Mouse (Mus musculus): ENCODE data around the gene Blvrb. TPM values are rescaled to one million over a fixed set of nuclear protein-coding genes. Genes with fewer than 3 reads are reported as not detected.

The Blvrb gene
- polyA plus RNA-seq, 1 experiment from 2014 or later, result 40.9 TPM

DNA sequence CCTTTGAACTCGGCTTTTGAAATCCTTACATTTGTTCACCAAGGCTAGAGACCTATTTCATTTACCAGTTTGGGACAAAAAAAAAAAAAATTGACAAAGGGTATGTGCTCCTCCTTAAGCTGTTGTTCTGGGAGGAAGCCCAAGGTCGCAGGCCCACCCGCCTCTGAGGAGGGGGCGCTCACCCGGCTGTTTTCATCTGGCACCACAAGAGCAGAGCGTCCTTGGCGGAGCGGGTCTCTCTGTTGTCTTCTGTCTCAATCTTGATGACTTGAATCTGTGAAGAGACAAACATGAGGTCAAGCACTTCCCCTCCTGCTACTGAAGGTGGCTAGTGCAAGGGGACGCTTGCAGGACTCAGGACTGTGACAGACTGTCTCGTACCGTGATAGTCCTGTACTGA lies 19.8 kb upstream of the Blvrb start:
- Histone ChIP-seq H3K4me3 (no peak overlapping the region), H3K36me3 (no peaks in the 10 kb centered on the region), H3K27ac (replicated peaks) (no peak overlapping the region), H3K9me3 (replicated peaks) (peaks cover 14% of the 10 kb centered on the region), H3K27me3 (ENCODE audit: low read depth, poor library complexity, severe bottlenecking) (peaks cover 2% of the 10 kb centered on the region; the same call in 1 of the 2 replicates), H3K4me1 (no peaks in the 10 kb centered on the region)
- no peak for DNase-seq (ENCODE audit: low spot score)
- 84% methylated on average over 11 of the region's 11 CpGs for WGBS

DNA sequence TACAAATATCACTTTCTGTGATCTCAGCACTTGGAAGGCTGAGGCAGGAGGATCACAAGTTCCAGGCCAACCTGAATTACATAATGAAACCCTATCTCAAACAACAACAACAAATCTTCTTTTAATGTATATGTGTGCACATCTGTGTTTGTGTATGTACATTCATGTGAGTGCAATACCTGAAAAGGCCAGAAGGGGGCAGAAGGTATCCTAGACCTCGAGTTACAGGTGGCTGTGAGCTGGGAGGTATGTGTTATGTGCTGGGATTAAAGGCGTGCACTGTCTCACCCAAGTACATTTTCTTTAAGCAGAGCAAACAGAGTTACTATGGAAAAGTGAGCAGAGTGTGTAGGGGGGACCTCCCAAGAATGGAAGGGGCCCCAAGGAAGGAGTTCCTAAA lies 18.6 kb upstream of the Blvrb start:
- Histone ChIP-seq H3K9me3 (replicated peaks) (peaks cover 11% of the 10 kb centered on the region), H3K27me3 (ENCODE audit: low read depth, poor library complexity, severe bottlenecking) (peaks cover 14% of the 10 kb centered on the region), H3K27ac (replicated peaks) (no peak overlapping the region), H3K36me3 (no peaks in the 10 kb centered on the region), H3K4me3 (no peak overlapping the region), H3K4me1 (no peaks in the 10 kb centered on the region)
- no peak for DNase-seq (ENCODE audit: low spot score)
- WGBS, result 61% methylated on average over 2 of the region's 2 CpGs

DNA sequence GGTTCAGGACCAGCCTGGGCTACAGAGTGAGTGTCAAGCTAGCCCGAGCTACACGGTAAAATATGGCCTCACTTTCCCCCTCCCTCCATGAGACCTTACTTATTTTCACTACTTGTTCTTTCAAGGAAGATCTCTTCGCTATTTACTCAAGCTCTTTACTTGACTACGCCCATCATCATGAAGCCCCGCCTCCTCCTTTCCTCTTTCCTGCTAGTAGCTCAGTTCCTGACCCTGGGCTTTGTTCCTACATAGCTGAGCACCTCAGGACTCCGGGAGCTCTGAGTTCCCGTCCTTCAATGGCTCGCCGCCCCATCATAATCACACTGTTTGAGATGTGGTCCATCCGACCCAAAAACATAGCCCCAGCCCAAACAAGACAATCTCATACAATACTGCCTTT lies 14.4 kb upstream of the Blvrb start:
- WGBS, result 29% methylated on average over 10 of the region's 10 CpGs

DNA sequence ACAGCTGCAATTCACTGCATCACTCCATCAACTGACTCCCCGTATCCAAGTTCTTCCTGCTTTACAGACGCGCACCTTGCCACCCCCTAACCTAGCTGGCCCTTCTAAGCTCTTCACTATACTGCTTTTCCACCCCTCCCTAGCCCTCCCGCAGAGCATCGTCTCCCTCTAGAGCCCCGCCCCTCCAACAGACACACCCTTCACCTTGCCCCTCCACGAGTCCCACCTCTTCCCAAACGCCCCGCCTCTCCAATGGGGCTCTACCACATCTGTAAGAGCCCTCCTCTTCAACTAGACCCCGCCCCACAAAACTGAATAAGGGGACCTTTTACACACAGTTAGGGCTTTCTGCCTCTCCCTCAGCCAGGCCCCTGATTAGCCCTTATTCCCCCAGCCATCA lies 14.0 kb upstream of the Blvrb start:
- peaks cover 26% of the 10 kb centered on the region for H3K27me3 ChIP-seq (ENCODE audit: low read depth, poor library complexity, severe bottlenecking)
- H3K4me1 ChIP-seq, result no peaks in the 10 kb centered on the region
- 17% methylated on average over 10 of the region's 10 CpGs for WGBS
- H3K27ac ChIP-seq (replicated peaks), result no peak overlapping the region
- H3K4me3 ChIP-seq, result no peak overlapping the region
- H3K36me3 ChIP-seq, result no peaks in the 10 kb centered on the region
- DNase-seq (ENCODE audit: low spot score), result no peak
- H3K9me3 ChIP-seq (replicated peaks), result peaks cover 9% of the 10 kb centered on the region

More for the DNA sequence above, 14.4 kb upstream of the Blvrb start:
- H3K27me3 ChIP-seq (ENCODE audit: low read depth, poor library complexity, severe bottlenecking), result peaks cover 26% of the 10 kb centered on the region
- H3K9me3 ChIP-seq (replicated peaks), result peaks cover 11% of the 10 kb centered on the region
- H3K27ac ChIP-seq (replicated peaks), result no peak overlapping the region
- no peaks in the 10 kb centered on the region for H3K36me3 ChIP-seq
- DNase-seq (ENCODE audit: low spot score), result no peak
- H3K4me3 ChIP-seq, result no peak overlapping the region
- H3K4me1 ChIP-seq, result no peaks in the 10 kb centered on the region

DNA sequence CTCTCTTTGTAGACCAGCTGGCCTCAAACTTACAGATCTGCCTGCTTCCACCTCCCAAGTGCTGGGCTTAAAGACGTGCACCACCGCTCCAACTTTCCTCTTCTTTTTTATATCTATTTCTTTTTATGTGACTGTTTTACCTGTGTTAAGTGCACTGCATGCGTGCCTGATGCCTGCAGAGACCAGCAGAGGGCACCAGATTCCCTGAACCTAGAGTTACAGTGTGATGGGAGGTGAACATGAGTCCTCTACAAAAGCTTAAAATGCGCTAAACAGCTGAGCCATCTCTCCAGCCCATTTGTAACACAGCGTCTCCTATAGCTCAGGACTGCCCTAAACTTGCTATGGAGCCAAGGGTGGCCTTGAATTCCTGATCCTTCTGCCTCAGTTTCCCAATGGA lies 10.2 kb upstream of the Blvrb start:
- WGBS, result 59% methylated on average over 5 of the region's 5 CpGs
- no peak for DNase-seq (ENCODE audit: low spot score)

DNA sequence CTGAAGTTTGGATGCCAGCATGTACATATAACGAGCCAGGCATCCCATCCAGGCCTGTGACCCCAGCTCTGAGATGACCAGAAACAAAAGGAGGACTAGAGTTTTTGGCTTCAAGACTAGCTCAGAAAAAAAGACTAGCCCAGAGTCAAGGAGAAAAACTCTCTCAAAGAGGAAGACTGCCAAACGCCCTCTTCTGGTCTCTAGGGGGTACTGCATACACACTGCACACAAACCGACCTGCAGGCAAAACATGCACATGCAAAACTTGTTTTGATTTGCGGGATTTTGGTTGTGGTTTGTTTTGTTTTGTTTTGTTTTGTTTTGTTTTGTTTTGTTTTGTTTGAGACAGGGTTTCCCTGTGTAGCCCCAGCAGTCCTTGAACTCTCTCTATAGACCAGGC lies 7.8 kb upstream of the Blvrb start:
- Histone ChIP-seq H3K36me3 (no peaks in the 10 kb centered on the region), H3K4me3 (no peak overlapping the region), H3K27ac (replicated peaks) (no peak overlapping the region), H3K27me3 (ENCODE audit: low read depth, poor library complexity, severe bottlenecking) (peaks cover 12% of the 10 kb centered on the region), H3K4me1 (no peaks in the 10 kb centered on the region), H3K9me3 (replicated peaks) (no peaks in the 10 kb centered on the region)
- no peak for DNase-seq (ENCODE audit: low spot score)
- 85% methylated on average over 4 of the region's 4 CpGs for WGBS

More for the DNA sequence above, 10.2 kb upstream of the Blvrb start:
- H3K36me3 ChIP-seq, result no peaks in the 10 kb centered on the region
- H3K9me3 ChIP-seq (replicated peaks), result no peaks in the 10 kb centered on the region
- no peak overlapping the region for H3K27ac ChIP-seq (replicated peaks)
- peaks cover 26% of the 10 kb centered on the region for H3K27me3 ChIP-seq (ENCODE audit: low read depth, poor library complexity, severe bottlenecking)
- H3K4me1 ChIP-seq, result no peaks in the 10 kb centered on the region
- H3K4me3 ChIP-seq, result no peak overlapping the region

DNA sequence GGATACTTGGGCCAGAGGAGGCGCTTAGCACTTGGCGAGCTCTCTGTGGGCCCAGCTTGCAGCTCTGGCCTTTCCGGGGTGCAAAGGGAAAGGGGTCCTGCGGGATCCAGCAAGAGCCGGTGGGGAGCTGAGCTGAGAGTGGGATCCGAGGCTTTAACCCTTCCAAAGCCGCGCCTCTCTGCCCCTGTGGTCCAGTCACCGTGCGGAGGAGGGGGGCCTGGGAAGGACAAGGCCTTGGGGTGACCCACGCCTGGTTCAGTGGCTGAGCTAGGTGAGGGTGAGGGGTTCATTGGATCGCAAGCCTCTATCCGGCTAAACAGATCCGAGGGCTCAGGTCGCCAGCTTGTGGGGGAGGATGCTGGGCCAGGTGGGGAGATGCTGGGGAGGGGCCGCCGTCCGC lies 1.7 kb upstream of the Blvrb start:
- Histone ChIP-seq H3K36me3 (no peaks in the 10 kb centered on the region), H3K9me3 (replicated peaks) (no peaks in the 10 kb centered on the region), H3K27ac (replicated peaks) (peak overlapping the region; percentile 52), H3K4me3 (peak overlapping the region; percentile 62), H3K4me1 (peaks cover 23% of the 10 kb centered on the region), H3K27me3 (ENCODE audit: low read depth, poor library complexity, severe bottlenecking) (peaks cover 45% of the 10 kb centered on the region)
- DNase-seq (ENCODE audit: low spot score), result peak; percentile 19
- 3% methylated on average over 17 of the region's 18 CpGs for WGBS

DNA sequence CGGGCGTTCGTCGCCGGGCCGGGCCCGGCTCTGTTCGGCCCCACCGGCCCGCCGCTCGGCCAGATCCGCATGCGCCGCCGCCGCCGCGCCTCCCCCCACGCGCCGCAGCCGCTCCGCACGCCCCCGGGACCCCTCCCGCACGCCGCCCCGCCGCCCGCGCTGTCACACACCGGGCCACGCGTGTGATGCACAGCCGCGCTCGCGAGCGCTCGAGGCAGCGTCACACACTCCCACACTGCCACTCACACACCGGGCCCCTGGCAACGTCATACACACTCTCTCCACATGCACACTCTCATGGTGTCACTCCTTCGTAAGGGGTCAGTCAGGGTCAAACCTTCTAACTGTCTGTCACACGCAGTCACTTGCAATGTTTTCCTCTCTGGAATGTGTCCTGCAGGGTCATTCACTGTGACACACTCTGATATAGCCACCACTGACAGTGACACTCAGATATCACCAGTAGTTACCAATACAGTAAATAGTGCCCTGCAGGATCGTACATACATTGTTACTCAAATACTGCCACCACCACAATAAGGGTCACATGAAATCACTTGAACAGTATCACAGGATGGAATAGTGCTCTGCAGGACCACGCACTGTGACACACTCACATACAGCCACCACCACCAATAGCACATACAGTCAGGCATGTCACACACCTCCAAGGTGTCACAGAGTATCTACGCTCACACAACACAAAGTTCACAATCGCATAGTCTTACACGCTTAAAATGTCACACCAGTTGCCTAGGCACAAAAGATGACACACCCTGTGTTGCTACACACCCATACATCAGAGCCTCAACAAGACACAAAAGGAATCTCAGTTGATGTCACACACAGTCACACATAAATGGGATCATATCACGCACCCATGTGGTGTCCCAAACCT lies 1.0 kb upstream of the Blvrb start:
- Histone ChIP-seq H3K9me3 (replicated peaks) (no peaks in the 10 kb centered on the region), H3K4me3 (peak overlapping the region; percentile 64), H3K36me3 (no peaks in the 10 kb centered on the region), H3K27ac (replicated peaks) (peak overlapping the region; percentile 52), H3K27me3 (ENCODE audit: low read depth, poor library complexity, severe bottlenecking) (peaks cover 45% of the 10 kb centered on the region), H3K4me1 (peaks cover 23% of the 10 kb centered on the region)
- peak; percentile 33 for DNase-seq (ENCODE audit: low spot score)
- WGBS, result 8% methylated on average over 51 of the region's 53 CpGs

DNA sequence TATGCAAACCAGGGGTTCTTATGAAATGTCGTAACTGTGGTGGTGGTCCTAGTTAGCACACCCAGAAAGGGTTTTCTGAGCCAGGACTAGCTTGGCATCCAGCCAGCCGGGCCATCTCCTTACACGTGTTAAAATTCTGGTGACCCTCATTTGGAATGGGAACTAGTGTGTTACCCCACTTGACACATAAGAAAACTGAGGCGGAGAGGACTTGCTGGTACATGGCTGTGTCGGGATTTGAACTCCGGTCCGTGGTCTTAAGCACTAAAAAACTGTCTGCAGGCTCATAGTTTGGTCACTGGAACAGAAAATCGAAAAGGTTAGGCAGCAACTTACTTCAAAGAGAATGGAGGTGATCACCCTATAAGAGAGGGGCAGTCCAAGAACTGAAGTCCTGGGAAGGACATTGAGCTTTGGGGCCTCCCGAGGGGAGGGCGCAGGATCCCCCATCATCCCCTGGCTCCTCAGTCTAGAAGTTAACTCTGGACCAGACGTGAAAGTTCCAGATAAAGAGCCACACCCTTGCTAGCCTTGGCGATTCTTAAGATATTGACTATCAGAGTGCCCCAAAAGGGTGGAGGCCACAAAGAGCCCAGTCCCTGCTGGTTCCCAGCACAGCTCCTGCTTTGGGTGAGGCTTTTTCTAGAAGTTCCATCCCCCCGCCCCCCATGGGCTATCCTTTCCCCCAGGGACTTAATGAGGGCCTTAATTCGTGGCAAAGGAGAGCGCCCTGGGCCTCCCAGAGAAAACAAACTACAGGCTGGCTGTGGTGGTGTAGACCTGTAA lies 836 bp downstream of the Blvrb start:
- Histone ChIP-seq H3K27ac (replicated peaks) (peak overlapping the region; percentile 73), H3K27me3 (ENCODE audit: low read depth, poor library complexity, severe bottlenecking) (peaks cover 45% of the 10 kb centered on the region), H3K4me1 (peaks cover 27% of the 10 kb centered on the region), H3K36me3 (no peaks in the 10 kb centered on the region), H3K4me3 (peak overlapping the region; percentile 64), H3K9me3 (replicated peaks) (no peaks in the 10 kb centered on the region)
- WGBS, result 57% methylated on average over 15 of the region's 15 CpGs
- DNase-seq (ENCODE audit: low spot score), result no peak

DNA sequence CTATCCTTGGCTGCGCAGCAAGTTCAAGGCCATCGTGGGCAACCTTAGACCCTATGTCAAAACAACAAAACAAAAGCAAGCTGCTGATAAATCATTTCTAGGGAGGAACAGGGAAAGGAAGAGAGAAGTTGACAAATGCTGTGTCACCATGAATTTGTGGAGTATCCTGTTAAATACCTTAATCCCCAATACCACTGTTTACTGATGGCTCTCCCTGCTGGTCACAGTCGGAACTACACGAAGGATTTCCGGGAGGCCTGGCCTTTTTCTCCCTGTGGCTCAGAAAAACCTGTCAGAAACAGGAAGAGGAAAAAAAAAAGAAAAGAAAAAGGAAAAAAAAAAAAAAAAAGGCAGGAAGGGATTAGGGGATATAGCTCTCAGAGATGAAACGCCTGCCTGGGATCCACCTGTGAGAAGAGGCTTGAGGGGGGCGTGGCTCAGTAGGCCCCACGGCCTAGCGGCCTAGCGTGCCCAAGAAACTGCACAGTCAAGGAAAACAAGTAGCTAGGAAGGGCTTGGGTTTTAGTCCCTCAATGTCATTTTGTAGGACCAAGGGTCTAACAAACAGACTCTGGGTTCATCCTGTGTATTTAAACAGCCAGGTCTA lies 1.6 kb downstream of the Blvrb start:
- no peaks in the 10 kb centered on the region for H3K9me3 ChIP-seq (replicated peaks)
- peaks cover 27% of the 10 kb centered on the region for H3K4me1 ChIP-seq
- H3K4me3 ChIP-seq, result peak overlapping the region; percentile 64; the same call in 1 of the 2 replicates
- WGBS, result 63% methylated on average over 10 of the region's 10 CpGs
- no peak overlapping the region for H3K27ac ChIP-seq (replicated peaks)
- DNase-seq (ENCODE audit: low spot score), result peak; percentile 47
- peaks cover 43% of the 10 kb centered on the region for H3K27me3 ChIP-seq (ENCODE audit: low read depth, poor library complexity, severe bottlenecking)
- no peaks in the 10 kb centered on the region for H3K36me3 ChIP-seq

DNA sequence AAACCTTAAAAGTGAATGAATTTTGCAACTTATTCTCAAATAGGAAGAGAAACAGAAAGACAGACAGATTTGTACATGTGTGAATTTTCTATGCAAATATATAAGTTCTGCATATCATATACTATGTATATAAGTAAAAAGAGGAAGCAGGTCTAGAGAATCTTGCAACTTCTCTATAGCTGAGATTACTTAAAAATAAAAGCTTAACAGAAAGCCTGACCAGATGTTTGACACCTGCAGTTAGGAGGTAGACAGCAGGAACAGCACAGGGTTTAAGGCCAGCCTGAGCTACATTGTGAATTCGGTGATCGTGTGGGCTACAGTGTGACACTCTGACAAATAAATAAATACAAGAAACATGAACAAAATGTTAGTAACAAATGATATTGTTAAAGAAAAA lies 3.6 kb downstream of the Blvrb start:
- no peak overlapping the region for H3K4me3 ChIP-seq
- peaks cover 23% of the 10 kb centered on the region for H3K27me3 ChIP-seq (ENCODE audit: low read depth, poor library complexity, severe bottlenecking)
- 97% methylated on average over 2 of the region's 2 CpGs for WGBS
- H3K9me3 ChIP-seq (replicated peaks), result no peaks in the 10 kb centered on the region
- no peak for DNase-seq (ENCODE audit: low spot score)
- H3K27ac ChIP-seq (replicated peaks), result no peak overlapping the region
- peaks cover 21% of the 10 kb centered on the region for H3K4me1 ChIP-seq
- no peaks in the 10 kb centered on the region for H3K36me3 ChIP-seq

DNA sequence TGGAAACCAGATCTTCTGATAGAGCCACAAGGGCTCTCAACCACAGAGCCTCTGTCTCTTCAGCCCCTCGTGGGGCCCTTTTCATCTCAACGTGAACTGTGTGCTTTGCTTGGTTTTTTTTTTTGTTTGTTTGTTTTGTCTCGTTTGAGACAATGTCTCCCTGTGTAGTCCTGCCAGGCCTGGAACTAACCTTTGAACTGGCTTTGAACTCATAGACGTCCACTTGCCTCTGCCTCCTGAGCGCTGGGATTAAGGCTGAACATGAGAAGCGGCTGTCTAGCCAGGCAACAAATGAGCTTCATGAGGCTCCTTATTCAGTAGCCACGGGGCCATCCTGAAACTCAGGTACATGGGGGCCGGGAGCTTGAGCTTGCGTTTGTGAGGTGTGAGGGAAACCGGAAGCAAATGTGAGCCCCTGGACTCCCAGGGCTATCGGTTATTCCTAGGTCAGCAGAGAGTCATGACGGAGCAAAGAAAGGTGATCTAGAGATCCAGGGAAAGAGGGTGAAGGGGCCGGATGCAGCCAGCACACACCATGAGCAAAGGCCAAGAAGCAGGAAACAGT lies 4.5 kb downstream of the Blvrb start:
- H3K27me3 ChIP-seq (ENCODE audit: low read depth, poor library complexity, severe bottlenecking), result peaks cover 14% of the 10 kb centered on the region

More for the DNA sequence above, 4.5 kb downstream of the Blvrb start:
- Histone ChIP-seq H3K4me1 (peaks cover 13% of the 10 kb centered on the region), H3K4me3 (no peak overlapping the region), H3K36me3 (no peaks in the 10 kb centered on the region), H3K9me3 (replicated peaks) (no peaks in the 10 kb centered on the region), H3K27ac (replicated peaks) (no peak overlapping the region)
- DNase-seq (ENCODE audit: low spot score), result no peak
- 57% methylated on average over 13 of the region's 13 CpGs for WGBS
